Comparison of ENCODE assay signal across 27 mouse cellular contexts in the genomic region with DNA sequence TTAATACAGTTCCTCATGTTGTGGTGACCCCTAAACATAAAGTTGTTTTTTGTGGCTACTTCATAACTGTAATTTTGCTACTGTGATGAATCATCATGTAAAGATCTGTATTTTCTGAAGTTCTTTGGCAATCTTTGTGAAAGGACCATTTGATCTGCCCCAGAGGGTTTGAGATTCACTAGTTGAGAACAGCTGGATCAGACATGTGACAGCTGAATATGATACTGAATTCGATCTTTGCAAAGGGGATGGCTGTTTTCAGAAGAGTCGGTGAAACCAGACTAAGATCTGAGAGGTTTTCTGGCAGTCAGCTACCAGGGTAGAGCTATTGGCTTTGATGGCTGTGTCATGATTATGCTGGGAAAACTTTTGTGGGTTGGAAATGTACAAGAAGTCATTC. TPM values are rescaled to one million over a fixed set of nuclear protein-coding genes. Genes with fewer than 3 reads are reported as not detected.
DNase-seq lines count a peak whose midpoint lies in the region; ATAC-seq and TF ChIP-seq lines count a peak whose summit lies in the region.
"Had no signal": no experiment of that assay in that cellular context is flagged by ENCODE, and none has a peak within 500 bp of the region (broad histone marks: within the 10 kb centered on the region; RNA-seq: fewer than 3 reads in every experiment).

No protein-coding gene starts in this region.

- intact Hi-C loops in heart, postnatal 36 days (cut with DNase I), result no loop called here

- no peaks in the 10 kb centered on the region for H3K27me3 ChIP-seq in C2C12 (ENCODE audit: control insufficient read depth, insufficient read depth, insufficient read length)
- no peaks in the 10 kb centered on the region for H3K27me3 ChIP-seq in hindbrain, embryonic 14.5 days (ENCODE audit: control insufficient read depth, insufficient read depth, low read length)
- H3K27me3 ChIP-seq: CH12.LX; embryonic facial prominence, embryonic 12.5 days; embryonic facial prominence, embryonic 15.5 days; forebrain, embryonic 13.5 days; forebrain, embryonic 15.5 days; Patski had no signal

- H3K9ac ChIP-seq in hindbrain, embryonic 14.5 days, result no peak overlapping the region
- H3K9ac ChIP-seq: embryonic facial prominence, embryonic 12.5 days; embryonic facial prominence, embryonic 15.5 days; forebrain, embryonic 13.5 days; forebrain, embryonic 15.5 days; forebrain, postnatal 0 days had no signal

- H3K36me3 ChIP-seq in C2C12 (ENCODE audit: control insufficient read depth, insufficient read depth), result no peaks in the 10 kb centered on the region
- H3K36me3 ChIP-seq in hindbrain, embryonic 14.5 days (replicated peaks; ENCODE audit: control insufficient read depth, insufficient read depth), result no peaks in the 10 kb centered on the region
- H3K36me3 ChIP-seq: embryonic facial prominence, embryonic 12.5 days; embryonic facial prominence, embryonic 15.5 days; forebrain, embryonic 15.5 days; G1E had no signal

- no peak overlapping the region for H3K4me2 ChIP-seq in hindbrain, embryonic 14.5 days (replicated peaks)
- H3K4me2 ChIP-seq: embryonic facial prominence, embryonic 12.5 days; embryonic facial prominence, embryonic 15.5 days; forebrain, embryonic 13.5 days; forebrain, embryonic 15.5 days had no signal

- H3K79me2 ChIP-seq in C2C12 (ENCODE audit: control insufficient read depth, insufficient read depth), result no peaks in the 10 kb centered on the region

- no peak overlapping the region for H3K27ac ChIP-seq in hindbrain, embryonic 14.5 days
- H3K27ac ChIP-seq: embryonic facial prominence, embryonic 12.5 days; embryonic facial prominence, embryonic 15.5 days; forebrain, embryonic 13.5 days; forebrain, embryonic 15.5 days had no signal

- H3K79me3 ChIP-seq in C2C12 (ENCODE audit: low read depth), result no peaks in the 10 kb centered on the region

- DNase-seq in fibroblast of lung, adult 2 months (ENCODE audit: low read depth), result peak; percentile 43
- peak; percentile 33 for DNase-seq in skeletal muscle tissue, adult 2 months (ENCODE audit: low read depth, low spot score)
- no peak for DNase-seq in hindbrain, embryonic 14.5 days (ENCODE audit: low spot score)
- no peak for DNase-seq in heart, postnatal 36 days
- DNase-seq: adrenal gland, adult 8-10 months; adrenal gland, postnatal 14 days; adrenal gland, postnatal 36 days; cerebellum, adult 11-12 months; cerebellum, adult 8-10 months; cerebellum, adult 9-11 months; cerebellum, postnatal 14 days; cerebellum, postnatal 36 days; embryo, embryonic 11 days; forebrain, postnatal 0 days had no signal

- 91% methylated on average over 2 of the region's 2 CpGs for WGBS in hindbrain, embryonic 14.5 days

- H3K9me3 ChIP-seq in hindbrain, embryonic 14.5 days (ENCODE audit: control insufficient read depth, low read length), result no peaks in the 10 kb centered on the region
- H3K9me3 ChIP-seq: embryonic facial prominence, embryonic 12.5 days; embryonic facial prominence, embryonic 15.5 days; forebrain, embryonic 13.5 days; forebrain, embryonic 15.5 days had no signal

- ATAC-seq in hindbrain, embryonic 14.5 days (ENCODE audit: low FRiP score), result no peak
- ATAC-seq: activated CD4-positive, CD25-positive, alpha-beta regulatory T cell, adult 4 months; CD4-positive, CD25-positive, alpha-beta regulatory T cell, adult 4 months; forebrain, embryonic 13.5 days; forebrain, embryonic 15.5 days; forebrain, postnatal 0 days; Patski had no signal

- no peak overlapping the region for H3ac ChIP-seq in C2C12 (ENCODE audit: control insufficient read depth, insufficient read length, low read depth)

- no peak overlapping the region for H3K4me3 ChIP-seq in C2C12 (ENCODE audit: insufficient read depth, poor library complexity, severe bottlenecking)
- H3K4me3 ChIP-seq in hindbrain, embryonic 14.5 days (replicated peaks; ENCODE audit: low read length), result no peak overlapping the region
- H3K4me3 ChIP-seq: embryonic facial prominence, embryonic 12.5 days; embryonic facial prominence, embryonic 15.5 days; erythroblast, embryonic 14.5 days; forebrain, embryonic 13.5 days; forebrain, embryonic 15.5 days had no signal

- H3K4me1 ChIP-seq in hindbrain, embryonic 14.5 days (replicated peaks; ENCODE audit: control insufficient read depth, insufficient read depth, low read length), result no peaks in the 10 kb centered on the region
- H3K4me1 ChIP-seq: embryonic facial prominence, embryonic 12.5 days; embryonic facial prominence, embryonic 15.5 days; forebrain, embryonic 13.5 days; forebrain, embryonic 15.5 days had no signal

- TF ChIP-seq CTCF in C2C12 (IDR thresholded peaks at IDR 0.05; ENCODE audit: control insufficient read depth, insufficient read depth, insufficient read length), result no peak

TF ChIP-seq in C2C12, 6 proteins besides CTCF, POLR2A, EP300 and RAD21:
- TF ChIP-seq MYOD1 (IDR thresholded peaks at IDR 0.05; ENCODE audit: control insufficient read depth, insufficient read length, low read depth) (peak; percentile 67), USF1 (IDR thresholded peaks at IDR 0.05; ENCODE audit: low read depth) (peak; percentile 56), MYOG (IDR thresholded peaks at IDR 0.05; ENCODE audit: control insufficient read depth, extremely low read depth, insufficient read length) (no peak)

RNA-seq across cellular contexts. Expression of a gene that starts 10.9 kb away (rescaled TPM):
- polyA plus RNA-seq in C2C12 (2012; fragmentation: generic; extraction: Trizol), result not detected
- polyA plus RNA-seq in hindbrain, embryonic 14.5 days (2014; fragmentation: Nextera tagmentation; extraction: Ambion mirVana), result not detected in 2 replicates
- not detected for total RNA-seq in heart, postnatal 36 days (2021)
- total RNA-seq: adrenal gland, adult 18-20 months; adrenal gland, postnatal 14 days; adrenal gland, postnatal 36 days; CH12.LX; forebrain, postnatal 0 days; G1E had no signal
- polyA plus RNA-seq: embryonic facial prominence, embryonic 12.5 days; embryonic facial prominence, embryonic 15.5 days; erythroblast, embryonic 14.5 days; forebrain, embryonic 11.5 days; forebrain, embryonic 13.5 days; forebrain, embryonic 15.5 days; forebrain, postnatal 0 days; G1E; Patski had no signal

Comparison
In these comparisons a context has a peak if more than half of its experiments do, and no peak if none do; other contexts are left out.
1. DNase-seq: peak in fibroblast of lung, adult 2 months (single experiment) and skeletal muscle tissue, adult 2 months (single experiment); none in hindbrain, embryonic 14.5 days (single experiment) and heart, postnatal 36 days (0 of 2).